Mouse (Mus musculus): ENCODE measurements around the gene Apom.
A peak's percentile ranks its signal among the peaks of the same experiment; 100 is the strongest.

Apom gene

GRCm38 (mm10) chr17:35103221-35103690 lies 28.6 kb downstream of the Apom start:
- Histone ChIP-seq H3K27me3 (ENCODE audit: control insufficient read depth, insufficient read depth, low read length, poor library complexity, severe bottlenecking) (no peaks in the 10 kb centered on the region), H3K36me3 (ENCODE audit: control insufficient read depth, insufficient read depth, low read length, poor library complexity, severe bottlenecking) (peaks cover 7% of the 10 kb centered on the region)
- no peak for DNase-seq (ENCODE audit: low read depth, low spot score)

DNA sequence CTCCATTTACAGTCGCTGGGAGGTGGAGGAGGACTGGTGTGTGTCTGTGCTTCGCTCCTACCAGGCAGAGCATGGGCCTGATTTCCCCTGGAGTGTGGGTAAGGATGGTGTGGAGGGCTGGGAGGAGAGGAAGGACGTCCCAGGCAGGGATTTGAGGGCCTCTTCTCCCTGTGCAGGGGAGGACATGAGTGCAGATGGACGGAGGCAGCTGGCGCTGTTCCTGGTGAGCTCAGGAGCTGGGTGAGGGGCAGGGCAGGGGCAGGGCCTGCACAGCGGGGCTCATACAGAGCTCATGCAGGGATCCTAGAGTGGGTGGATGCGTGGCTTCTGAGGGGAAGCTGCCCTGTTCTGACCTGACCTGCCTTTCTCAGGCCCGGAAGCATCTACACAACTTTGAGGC lies 29.6 kb downstream of the Apom start:
- DNase-seq (ENCODE audit: low read depth, low spot score): no peak
- Histone ChIP-seq H3K36me3 (ENCODE audit: control insufficient read depth, insufficient read depth, low read length, poor library complexity, severe bottlenecking) (peaks cover 7% of the 10 kb centered on the region), H3K27me3 (ENCODE audit: control insufficient read depth, insufficient read depth, low read length, poor library complexity, severe bottlenecking) (no peaks in the 10 kb centered on the region)

DNA sequence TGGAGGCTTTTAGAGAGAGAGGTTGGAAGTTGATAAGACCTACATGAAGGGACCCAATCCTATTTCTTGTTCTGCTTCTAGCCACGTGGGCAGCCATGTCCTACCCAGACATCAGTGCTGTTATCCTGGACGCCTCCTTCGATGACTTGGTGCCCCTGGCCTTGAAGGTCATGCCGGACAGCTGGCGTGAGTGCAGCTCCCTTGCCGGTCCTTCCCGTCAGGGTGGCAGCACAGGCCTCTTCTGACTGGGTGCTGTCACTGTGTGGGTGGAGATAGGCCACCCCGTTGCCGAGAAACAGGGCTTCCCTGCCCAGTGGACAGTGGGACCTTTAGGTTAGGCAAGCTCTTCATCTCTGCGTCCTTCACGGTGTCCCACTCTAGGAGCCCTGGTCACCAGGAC lies 30.7 kb downstream of the Apom start:
- no peaks in the 10 kb centered on the region for H3K27me3 ChIP-seq (ENCODE audit: control insufficient read depth, insufficient read depth, low read length, poor library complexity, severe bottlenecking)
- DNase-seq (ENCODE audit: low read depth, low spot score): no peak
- H3K36me3 ChIP-seq (ENCODE audit: control insufficient read depth, insufficient read depth, low read length, poor library complexity, severe bottlenecking): peaks cover 7% of the 10 kb centered on the region

DNA sequence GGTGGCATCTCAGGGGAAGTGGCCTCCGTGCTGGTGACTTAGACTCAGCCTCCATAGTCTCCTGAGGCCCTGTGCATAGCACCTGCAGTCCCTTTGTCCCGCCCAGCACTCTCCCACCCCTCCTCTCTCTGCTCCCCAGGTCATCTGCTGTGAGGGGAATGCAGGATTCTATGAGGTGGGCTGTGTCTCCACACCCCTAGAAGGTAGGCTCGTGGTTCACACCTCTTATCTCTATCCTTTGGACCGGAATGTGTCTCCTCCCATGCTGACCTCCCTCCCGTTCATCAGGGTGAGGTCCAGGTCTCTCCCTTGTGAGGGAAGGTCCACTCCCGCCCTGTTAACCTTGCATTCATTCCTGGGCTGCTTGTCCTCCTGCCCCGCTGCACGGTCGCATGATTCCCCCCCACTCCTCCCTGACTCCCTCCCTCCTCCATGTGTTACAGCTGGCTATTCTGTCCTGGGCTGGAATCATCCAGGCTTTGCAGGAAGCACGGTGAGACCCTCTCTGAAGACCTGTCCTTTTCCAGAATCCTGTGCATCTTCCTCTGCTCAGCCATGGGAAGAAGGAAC lies 31.6 kb downstream of the Apom start:
- DNase-seq (ENCODE audit: low read depth, low spot score): no peak
- peaks cover 7% of the 10 kb centered on the region for H3K36me3 ChIP-seq (ENCODE audit: control insufficient read depth, insufficient read depth, low read length, poor library complexity, severe bottlenecking)
- no peaks in the 10 kb centered on the region for H3K27me3 ChIP-seq (ENCODE audit: control insufficient read depth, insufficient read depth, low read length, poor library complexity, severe bottlenecking)

DNA sequence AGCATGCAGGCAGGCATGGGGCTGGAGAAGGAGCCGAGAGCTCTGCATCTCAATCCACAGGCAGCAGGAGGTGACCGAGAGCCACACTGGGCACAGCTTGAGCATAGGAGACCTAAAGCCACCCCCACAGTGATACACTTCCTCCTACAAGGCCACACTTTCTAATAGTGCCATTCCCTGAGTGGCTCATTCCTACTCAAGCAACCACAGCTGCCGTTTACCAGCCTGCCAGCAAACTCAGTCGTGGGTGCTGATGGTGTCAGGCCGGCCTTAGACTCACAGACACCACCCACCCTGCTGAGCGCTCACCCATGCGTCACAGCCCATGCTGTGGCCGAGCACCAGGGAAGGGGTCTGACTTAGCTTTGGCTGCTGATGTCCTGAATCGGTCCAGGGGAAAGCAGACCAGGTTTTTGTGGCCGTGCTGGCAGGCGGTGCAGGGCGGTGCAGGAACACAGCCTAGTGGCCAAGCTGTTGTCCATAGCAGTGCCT lies 34.6 kb downstream of the Apom start:
- DNase-seq (ENCODE audit: low read depth, low spot score): no peak
- peaks cover 6% of the 10 kb centered on the region for H3K36me3 ChIP-seq (ENCODE audit: control insufficient read depth, insufficient read depth, low read length, poor library complexity, severe bottlenecking)
- no peaks in the 10 kb centered on the region for H3K27me3 ChIP-seq (ENCODE audit: control insufficient read depth, insufficient read depth, low read length, poor library complexity, severe bottlenecking)

DNA sequence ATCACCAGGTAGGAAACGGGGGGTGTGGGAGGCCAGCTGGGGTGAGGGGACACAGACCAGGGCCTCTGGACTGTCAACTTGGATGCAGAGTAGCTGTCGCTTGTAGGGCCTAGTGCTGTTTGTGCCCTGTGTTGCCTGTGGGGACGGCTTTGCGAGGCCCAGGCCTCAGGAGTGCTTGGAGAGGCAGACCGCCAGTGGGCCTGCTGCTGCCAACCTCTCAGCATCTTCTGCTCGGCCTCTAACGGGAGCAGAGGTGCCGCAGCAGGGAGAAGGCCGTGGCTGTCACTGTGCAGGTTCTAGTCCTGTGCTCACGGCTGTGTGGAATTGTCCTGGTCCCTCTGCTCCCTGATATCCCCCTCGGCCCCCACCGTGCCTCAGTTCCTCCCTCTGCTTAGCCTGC lies 35.3 kb downstream of the Apom start:
- H3K36me3 ChIP-seq (ENCODE audit: control insufficient read depth, insufficient read depth, low read length, poor library complexity, severe bottlenecking): peaks cover 5% of the 10 kb centered on the region
- DNase-seq (ENCODE audit: low read depth, low spot score): no peak
- no peaks in the 10 kb centered on the region for H3K27me3 ChIP-seq (ENCODE audit: control insufficient read depth, insufficient read depth, low read length, poor library complexity, severe bottlenecking)

GRCm38 (mm10) chr17:35094475-35095365 lies 37.1 kb downstream of the Apom start:
- no peaks in the 10 kb centered on the region for H3K27me3 ChIP-seq (ENCODE audit: control insufficient read depth, insufficient read depth, low read length, poor library complexity, severe bottlenecking)
- no peak for DNase-seq (ENCODE audit: low read depth, low spot score)
- H3K36me3 ChIP-seq (ENCODE audit: control insufficient read depth, insufficient read depth, low read length, poor library complexity, severe bottlenecking): peaks cover 4% of the 10 kb centered on the region

GRCm38 (mm10) chr17:35092403-35093198 lies 39.2 kb downstream of the Apom start:
- H3K27me3 ChIP-seq (ENCODE audit: control insufficient read depth, insufficient read depth, low read length, poor library complexity, severe bottlenecking): no peaks in the 10 kb centered on the region
- DNase-seq (ENCODE audit: low read depth, low spot score): no peak
- H3K36me3 ChIP-seq (ENCODE audit: control insufficient read depth, insufficient read depth, low read length, poor library complexity, severe bottlenecking): peaks cover 1% of the 10 kb centered on the region

DNA sequence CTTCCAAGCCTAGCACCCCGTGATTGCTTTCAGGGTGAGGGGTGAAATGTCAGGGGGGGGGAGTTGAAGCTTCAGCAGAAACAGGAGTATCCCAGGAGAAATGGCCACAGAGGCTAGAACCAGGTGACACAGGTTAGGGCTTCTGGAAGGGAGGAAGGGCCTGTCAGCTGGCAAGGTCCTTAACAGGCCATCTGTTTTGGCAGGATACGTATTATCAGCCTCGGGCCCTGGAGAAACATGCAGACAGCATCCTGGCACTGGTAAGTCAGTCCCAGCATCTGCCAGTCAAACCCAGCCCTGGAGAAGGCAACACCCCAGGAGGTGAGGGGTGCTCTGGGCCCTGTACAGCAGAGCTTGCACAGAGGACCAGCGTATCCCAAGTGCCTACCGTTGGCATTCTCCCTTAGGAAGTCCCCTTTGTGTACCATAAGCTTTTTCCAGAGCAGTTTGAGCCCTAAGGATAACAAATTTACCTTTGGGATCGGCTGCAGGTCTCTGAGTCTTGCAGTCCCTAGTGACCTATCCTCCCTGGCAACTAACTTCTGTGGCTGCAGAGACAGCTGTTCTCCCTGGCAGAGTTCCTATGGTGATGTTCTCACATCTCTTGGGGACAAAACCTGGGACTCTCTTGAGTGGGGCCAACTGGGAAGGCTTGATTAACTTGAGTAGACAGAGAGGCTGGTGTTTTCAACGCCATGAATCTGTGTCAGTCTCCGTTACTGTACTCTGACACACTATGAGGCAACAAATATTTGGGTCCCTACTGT lies 41.5 kb downstream of the Apom start:
- Histone ChIP-seq H3K36me3 (ENCODE audit: control insufficient read depth, insufficient read depth, low read length, poor library complexity, severe bottlenecking) (peaks cover 1% of the 10 kb centered on the region; the same call in 1 of the 2 replicates), H3K27me3 (ENCODE audit: control insufficient read depth, insufficient read depth, low read length, poor library complexity, severe bottlenecking) (no peaks in the 10 kb centered on the region)
- no peak for DNase-seq (ENCODE audit: low read depth, low spot score)

DNA sequence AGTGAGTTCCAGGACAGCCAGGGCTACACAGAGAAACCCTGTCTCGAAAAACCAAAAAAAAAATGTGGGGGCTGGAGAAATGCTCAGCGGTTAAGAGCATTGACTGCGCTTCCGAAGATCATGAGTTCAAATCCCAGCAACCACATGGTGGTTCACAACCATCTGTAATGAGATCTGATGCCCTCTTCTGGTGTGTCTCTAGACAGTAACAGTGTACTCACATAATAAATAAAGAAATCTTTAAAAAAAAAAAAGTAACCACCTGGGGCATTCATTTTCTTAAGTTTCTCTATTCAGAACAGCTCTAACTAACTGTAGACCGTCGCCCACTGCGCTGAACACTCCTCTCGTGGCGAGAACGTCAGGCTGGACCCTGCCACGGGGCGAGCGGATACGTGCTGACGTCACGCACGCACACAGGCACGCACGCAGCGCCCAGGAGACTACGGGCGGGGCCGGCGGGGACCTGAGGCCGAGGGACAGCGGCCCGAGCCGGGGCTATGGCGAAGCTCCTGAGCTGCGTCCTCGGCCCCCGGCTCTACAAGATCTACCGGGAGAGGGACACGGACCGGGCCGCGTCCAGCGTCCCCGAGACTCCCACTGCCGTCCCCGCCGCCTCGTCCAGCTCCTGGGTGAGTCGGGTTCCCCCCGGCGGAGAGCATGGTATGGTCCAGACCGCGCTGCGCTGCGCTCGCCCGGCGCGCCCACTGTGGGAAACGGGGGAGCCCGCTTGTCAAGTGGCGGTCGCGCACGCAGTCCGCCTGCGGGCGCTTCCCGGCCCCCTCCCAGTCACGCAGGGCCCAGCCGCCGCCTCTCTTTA lies 42.8 kb downstream of the Apom start, which contains the start of gene Abhd16a:
Gene Abhd16a (plus strand): TSS at position 439 of the 820 bp plus-strand sequence.
- H3K27me3 ChIP-seq (ENCODE audit: control insufficient read depth, insufficient read depth, low read length, poor library complexity, severe bottlenecking): no peaks in the 10 kb centered on the region
- DNase-seq (ENCODE audit: low read depth, low spot score): peak; percentile 96
- peaks cover 1% of the 10 kb centered on the region; the same call in 1 of the 2 replicates for H3K36me3 ChIP-seq (ENCODE audit: control insufficient read depth, insufficient read depth, low read length, poor library complexity, severe bottlenecking)

- no peaks in the 10 kb centered on the region for H3K27me3 ChIP-seq (ENCODE audit: control insufficient read depth, insufficient read depth, low read length, poor library complexity, severe bottlenecking)
- H3K36me3 ChIP-seq (ENCODE audit: control insufficient read depth, insufficient read depth, low read length, poor library complexity, severe bottlenecking): peaks cover 1% of the 10 kb centered on the region; the same call in 1 of the 2 replicates
- peak; percentile 29 for DNase-seq (ENCODE audit: low read depth, low spot score)
Measured at GRCm38 (mm10) chr17:35088151-35088550, 43.7 kb downstream of the Apom start.

- DNase-seq (ENCODE audit: low read depth, low spot score): no peak
- Histone ChIP-seq H3K27me3 (ENCODE audit: control insufficient read depth, insufficient read depth, low read length, poor library complexity, severe bottlenecking) (no peaks in the 10 kb centered on the region), H3K36me3 (ENCODE audit: control insufficient read depth, insufficient read depth, low read length, poor library complexity, severe bottlenecking) (no peaks in the 10 kb centered on the region)
Measured at GRCm38 (mm10) chr17:35085208-35085865, 46.5 kb downstream of the Apom start, which contains the start of gene Ly6g6f. Gene Ly6g6f (minus strand): TSS chr17:35085610.

- Histone ChIP-seq H3K27me3 (ENCODE audit: control insufficient read depth, insufficient read depth, low read length, poor library complexity, severe bottlenecking) (no peaks in the 10 kb centered on the region), H3K36me3 (ENCODE audit: control insufficient read depth, insufficient read depth, low read length, poor library complexity, severe bottlenecking) (no peaks in the 10 kb centered on the region)
- DNase-seq (ENCODE audit: low read depth, low spot score): no peak
Measured at GRCm38 (mm10) chr17:35083929-35084497, 47.8 kb downstream of the Apom start.
